Mouse (Mus musculus) forebrain, embryonic 12.5 days (tissue): ENCODE measurements around the gene Aff4. TPM values are rescaled to one million over a fixed set of nuclear protein-coding genes. Genes with fewer than 3 reads are reported as not detected.
A peak's percentile ranks its signal among the peaks of the same experiment; 100 is the strongest.

Experiments used
- ATAC-seq: fragments of 200-750 bp; cut with Nextera tagmentation; 2 replicates; pipeline ENCODE4 v1.8.0; 2017; ENCODE audit warnings: moderate TSS enrichment; ENCODE audit not compliant: low FRiP score
- H3K27ac ChIP-seq: fragments of 300-500 bp; sonication (generic); 2 replicates; pipeline ENCODE4 v1.5.1; 2016; ENCODE audit warnings: mild to moderate bottlenecking
- H3K27me3 ChIP-seq: fragments of 300-500 bp; sonication (generic); 2 replicates; pipeline ENCODE4 v1.6.1; 2016; ENCODE audit warnings: mild to moderate bottlenecking
- H3K36me3 ChIP-seq: fragments of 300-500 bp; sonication (generic); replicated peaks from 2 replicates; pipeline ENCODE4 v1.6.1; 2016; ENCODE audit warnings: mild to moderate bottlenecking
- H3K4me1 ChIP-seq: fragments of 300-500 bp; sonication (generic); 2 replicates; pipeline ENCODE4 v1.6.1; 2016
- H3K4me2 ChIP-seq: fragments of 300-500 bp; sonication (generic); 2 replicates; pipeline ENCODE4 v1.6.1; 2016; ENCODE audit warnings: mild to moderate bottlenecking, moderate library complexity
- H3K4me3 ChIP-seq: fragments of 300-500 bp; sonication (generic); replicated peaks from 2 replicates; pipeline ENCODE4 v1.5.1; 2016; ENCODE audit warnings: mild to moderate bottlenecking
- H3K9ac ChIP-seq: fragments of 300-500 bp; sonication (generic); 2 replicates; pipeline ENCODE4 v1.6.1; 2016; ENCODE audit warnings: mild to moderate bottlenecking
- H3K9me3 ChIP-seq: fragments of 300-500 bp; sonication (generic); 2 replicates; pipeline ENCODE4 v1.6.1; 2016
- WGBS: fragments of 180-500 bp; shearing (Covaris S2); methylation state at CpG from one replicate; pipeline ENCODE4 v1.1.7; 2016; 5-methylcytosine and 5-hydroxymethylcytosine counted together
- polyA plus RNA-seq: library from polyadenylated mRNA; unstranded; fragments of >200 nt; fragmentation: Nextera tagmentation; extraction: Ambion mirVana; gene quantifications from 2 replicates; pipeline ENCODE4 v1.2.1, GENCODE M21; 2016

The Aff4 gene
- polyA plus RNA-seq, 1 experiment from 2014 or later: 77.6 TPM

GRCm38 (mm10) chr11:53345738-53346137 is 4.9 kb upstream of the Aff4 start:
- no peak overlapping the region for H3K4me2 ChIP-seq
- H3K27ac ChIP-seq: no peak overlapping the region
- no peak for ATAC-seq
- no peaks in the 10 kb centered on the region for H3K27me3 ChIP-seq
- H3K36me3 ChIP-seq: no peaks in the 10 kb centered on the region
- H3K4me1 ChIP-seq: 0 out of 2 replicates have a peak, but pooled peaks cover 3% of the 10 kb centered on the region
- 63% methylated on average over 2 of the region's 2 CpGs for WGBS
- H3K9me3 ChIP-seq: no peaks in the 10 kb centered on the region
- H3K9ac ChIP-seq: no peak overlapping the region
- H3K4me3 ChIP-seq: no peak overlapping the region

- Histone ChIP-seq H3K27me3 (no peaks in the 10 kb centered on the region), H3K9ac (peak overlapping the region; percentile 98), H3K4me1 (peaks cover 14% of the 10 kb centered on the region), H3K4me2 (peak overlapping the region; percentile 80), H3K9me3 (no peaks in the 10 kb centered on the region), H3K27ac (peak overlapping the region; percentile 97), H3K36me3 (no peaks in the 10 kb centered on the region), H3K4me3 (peak overlapping the region; percentile 98)
- WGBS: under 1% methylated on average over 35 of the region's 35 CpGs
- ATAC-seq: peak; percentile 27
Observed at GRCm38 (mm10) chr11:53351224-53351942, 750 bp downstream of the Aff4 start.

- no peak for ATAC-seq
- no peaks in the 10 kb centered on the region for H3K36me3 ChIP-seq
- peak overlapping the region; percentile 80 for H3K4me2 ChIP-seq
- H3K9ac ChIP-seq: peak overlapping the region; percentile 98
- H3K4me1 ChIP-seq: peaks cover 14% of the 10 kb centered on the region
- 4% methylated on average over 14 of the region's 14 CpGs for WGBS
- H3K9me3 ChIP-seq: no peaks in the 10 kb centered on the region
- H3K27ac ChIP-seq: peak overlapping the region; percentile 97
- H3K27me3 ChIP-seq: no peaks in the 10 kb centered on the region
- peak overlapping the region; percentile 98 for H3K4me3 ChIP-seq
Observed at GRCm38 (mm10) chr11:53351943-53352590, 1.4 kb downstream of the Aff4 start.

- H3K9ac ChIP-seq: no peak overlapping the region
- 0 out of 2 replicates have a peak, but pooled peaks cover 5% of the 10 kb centered on the region for H3K36me3 ChIP-seq
- ATAC-seq: no peak
- no peaks in the 10 kb centered on the region for H3K9me3 ChIP-seq
- 94% methylated on average over 5 of the region's 5 CpGs for WGBS
- no peak overlapping the region for H3K4me2 ChIP-seq
- no peak overlapping the region for H3K27ac ChIP-seq
- no peak overlapping the region for H3K4me3 ChIP-seq
- no peaks in the 10 kb centered on the region for H3K27me3 ChIP-seq
- H3K4me1 ChIP-seq: peaks cover 5% of the 10 kb centered on the region; the same call in 1 of the 2 replicates
Observed at GRCm38 (mm10) chr11:53358504-53359155, 8.0 kb downstream of the Aff4 start.

GRCm38 (mm10) chr11:53367032-53367431 is 16.4 kb downstream of the Aff4 start:
- Histone ChIP-seq H3K4me2 (no peak overlapping the region), H3K27me3 (no peaks in the 10 kb centered on the region), H3K4me1 (no peaks in the 10 kb centered on the region), H3K4me3 (no peak overlapping the region), H3K36me3 (peaks cover 19% of the 10 kb centered on the region), H3K9ac (no peak overlapping the region), H3K27ac (no peak overlapping the region), H3K9me3 (no peaks in the 10 kb centered on the region)
- 91% methylated on average over 2 of the region's 2 CpGs for WGBS
- ATAC-seq: no peak

- no peak for ATAC-seq
- H3K4me3 ChIP-seq: no peak overlapping the region
- H3K27me3 ChIP-seq: no peaks in the 10 kb centered on the region
- no peak overlapping the region for H3K9ac ChIP-seq
- H3K36me3 ChIP-seq: peaks cover 42% of the 10 kb centered on the region
- no peak overlapping the region for H3K27ac ChIP-seq
- H3K9me3 ChIP-seq: no peaks in the 10 kb centered on the region
- H3K4me1 ChIP-seq: no peaks in the 10 kb centered on the region
- WGBS: 97% methylated on average over 1 of the region's 1 CpGs
- no peak overlapping the region for H3K4me2 ChIP-seq
Observed at GRCm38 (mm10) chr11:53378918-53379317, 28.3 kb downstream of the Aff4 start.

GRCm38 (mm10) chr11:53383758-53384428 is 33.3 kb downstream of the Aff4 start:
- ATAC-seq: no peak
- no peaks in the 10 kb centered on the region for H3K4me1 ChIP-seq
- H3K4me2 ChIP-seq: no peak overlapping the region
- H3K36me3 ChIP-seq: peaks cover 36% of the 10 kb centered on the region
- H3K27ac ChIP-seq: no peak overlapping the region
- H3K27me3 ChIP-seq: no peaks in the 10 kb centered on the region
- no peak overlapping the region for H3K4me3 ChIP-seq
- H3K9me3 ChIP-seq: no peaks in the 10 kb centered on the region
- 99% methylated on average over 2 of the region's 2 CpGs for WGBS
- H3K9ac ChIP-seq: no peak overlapping the region

- H3K36me3 ChIP-seq: peaks cover 47% of the 10 kb centered on the region
- no peaks in the 10 kb centered on the region for H3K9me3 ChIP-seq
- WGBS: 93% methylated on average over 1 of the region's 1 CpGs
Observed at GRCm38 (mm10) chr11:53393856-53394255, 43.2 kb downstream of the Aff4 start.

GRCm38 (mm10) chr11:53403638-53404037 is 53.0 kb downstream of the Aff4 start:
- Histone ChIP-seq H3K27me3 (no peaks in the 10 kb centered on the region), H3K9me3 (no peaks in the 10 kb centered on the region), H3K4me1 (no peaks in the 10 kb centered on the region), H3K36me3 (peaks cover 82% of the 10 kb centered on the region), H3K27ac (no peak overlapping the region), H3K4me2 (no peak overlapping the region), H3K4me3 (no peak overlapping the region), H3K9ac (no peak overlapping the region)
- ATAC-seq: no peak
- WGBS: 80% methylated on average over 1 of the region's 1 CpGs

More at GRCm38 (mm10) chr11:53393856-53394255, 43.2 kb downstream of the Aff4 start:
- Histone ChIP-seq H3K27ac (no peak overlapping the region), H3K4me3 (no peak overlapping the region), H3K27me3 (no peaks in the 10 kb centered on the region), H3K4me1 (no peaks in the 10 kb centered on the region), H3K4me2 (no peak overlapping the region), H3K9ac (no peak overlapping the region)
- no peak for ATAC-seq

- Histone ChIP-seq H3K4me1 (no peaks in the 10 kb centered on the region), H3K27me3 (no peaks in the 10 kb centered on the region), H3K4me2 (no peak overlapping the region), H3K4me3 (no peak overlapping the region), H3K9me3 (no peaks in the 10 kb centered on the region), H3K36me3 (peaks cover 87% of the 10 kb centered on the region), H3K9ac (no peak overlapping the region), H3K27ac (no peak overlapping the region)
- ATAC-seq: no peak
Observed at GRCm38 (mm10) chr11:53411738-53412137, 61.1 kb downstream of the Aff4 start.

- no peak overlapping the region for H3K9ac ChIP-seq
- WGBS: 96% methylated on average over 4 of the region's 4 CpGs
- no peaks in the 10 kb centered on the region for H3K4me1 ChIP-seq
- ATAC-seq: no peak
- H3K4me2 ChIP-seq: no peak overlapping the region
- peaks cover 93% of the 10 kb centered on the region for H3K36me3 ChIP-seq
- H3K4me3 ChIP-seq: no peak overlapping the region
- H3K27me3 ChIP-seq: no peaks in the 10 kb centered on the region
- no peak overlapping the region for H3K27ac ChIP-seq
- H3K9me3 ChIP-seq: no peaks in the 10 kb centered on the region
Observed at GRCm38 (mm10) chr11:53413871-53414270, 63.2 kb downstream of the Aff4 start.

- Histone ChIP-seq H3K4me3 (no peak overlapping the region), H3K27me3 (no peaks in the 10 kb centered on the region), H3K9me3 (no peaks in the 10 kb centered on the region), H3K27ac (no peak overlapping the region), H3K36me3 (peaks cover 72% of the 10 kb centered on the region), H3K4me1 (no peaks in the 10 kb centered on the region), H3K9ac (no peak overlapping the region), H3K4me2 (no peak overlapping the region)
- no peak for ATAC-seq
Observed at GRCm38 (mm10) chr11:53418048-53418447, 67.4 kb downstream of the Aff4 start.
